Mouse (Mus musculus): ENCODE measurements at regions not wholly inside any gene's neighbourhood (a gene's known extent, or its start where the extent isn't known, plus 50 kb on each side); places are given as distances from the start of the nearest gene placed in this dataset.

DNA sequence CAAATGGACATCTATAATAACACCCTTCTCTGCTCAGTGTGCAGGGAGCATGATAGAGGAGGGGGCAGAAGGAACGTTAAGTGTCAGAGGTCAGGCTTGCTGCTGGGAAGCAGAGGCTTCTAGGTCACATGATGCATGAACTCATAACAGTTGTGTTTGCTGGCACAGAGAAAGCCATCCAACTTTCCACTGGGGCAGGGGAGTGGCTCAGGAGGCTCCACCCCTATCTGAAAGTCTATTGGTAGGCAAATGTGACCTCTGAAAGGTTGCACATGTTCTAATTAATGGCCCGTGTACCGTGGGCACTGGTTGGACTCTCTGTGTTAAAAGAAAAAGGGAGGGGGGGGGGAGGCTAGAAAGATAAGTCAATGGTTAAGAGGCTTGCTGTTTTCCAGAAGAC is 224.6 kb downstream of the Slc16a7 start:
- no peak for DNase-seq (ENCODE audit: low spot score)

DNA sequence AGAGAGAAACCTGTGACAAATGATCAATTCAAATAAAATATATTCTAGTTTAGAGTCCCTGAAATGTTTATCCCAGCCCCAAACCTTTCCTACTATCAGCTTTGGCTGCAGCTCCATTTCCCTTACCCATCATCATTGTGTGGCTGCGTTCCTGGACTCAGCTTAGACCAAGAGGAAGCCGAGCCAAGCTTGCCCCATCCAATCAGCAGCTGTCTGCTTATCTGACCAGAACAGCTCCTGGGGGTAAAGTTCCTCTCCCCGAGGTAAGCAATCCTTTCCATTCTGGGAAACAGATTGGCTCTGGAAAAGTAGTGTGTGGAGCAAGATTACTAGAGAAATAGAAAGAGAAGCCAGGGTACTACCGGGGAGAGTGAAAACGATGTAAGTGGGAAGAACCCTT is 228.2 kb downstream of the Slc16a7 start:
- no peak for DNase-seq (ENCODE audit: low spot score)

DNA sequence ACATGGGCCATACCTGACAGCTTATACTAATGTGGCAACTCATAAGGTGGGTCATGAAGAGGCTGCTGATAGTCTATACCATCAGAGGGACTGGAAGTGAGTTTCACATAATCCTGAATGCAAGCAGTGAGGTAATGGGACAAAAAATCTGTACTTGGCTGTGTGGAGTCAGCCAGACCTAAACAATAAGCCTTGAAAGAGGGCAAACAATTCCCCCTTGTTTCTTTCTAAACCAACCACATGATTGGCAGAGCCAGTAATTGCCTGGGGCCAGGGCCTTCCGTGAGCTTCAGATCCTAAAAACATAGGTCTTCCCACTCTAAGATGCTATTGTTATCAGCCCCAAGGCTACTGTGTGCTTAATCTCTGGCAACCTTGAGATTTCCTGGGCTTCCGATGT is 240.5 kb downstream of the Slc16a7 start:
- no peak for DNase-seq (ENCODE audit: low spot score)

DNA sequence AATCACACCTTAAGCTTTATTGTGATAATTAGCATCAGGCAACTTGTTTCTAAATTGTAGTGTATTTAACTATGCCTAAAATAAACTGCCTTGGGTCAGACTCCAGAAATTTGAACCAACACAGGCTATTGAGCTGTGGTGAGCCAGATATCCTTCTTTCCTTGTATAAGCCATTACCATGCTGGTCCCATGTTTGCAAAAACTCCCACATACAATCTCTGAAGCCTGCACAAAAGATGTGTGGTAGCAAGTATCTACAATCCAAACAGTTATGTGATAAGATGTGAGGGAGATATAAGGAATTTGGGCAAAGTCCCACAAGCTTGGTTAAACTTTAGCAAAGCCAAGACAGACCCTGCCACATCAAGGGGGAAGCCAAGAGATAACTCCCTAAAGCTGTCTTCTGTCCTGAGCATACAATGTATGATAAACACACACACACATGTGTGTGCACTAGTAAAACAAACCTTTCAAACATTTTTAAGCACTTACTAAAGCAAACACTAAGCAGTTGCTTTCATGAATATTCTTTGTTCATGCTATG is 242.0 kb downstream of the Slc16a7 start:
- no peak for DNase-seq (ENCODE audit: low spot score)

DNA sequence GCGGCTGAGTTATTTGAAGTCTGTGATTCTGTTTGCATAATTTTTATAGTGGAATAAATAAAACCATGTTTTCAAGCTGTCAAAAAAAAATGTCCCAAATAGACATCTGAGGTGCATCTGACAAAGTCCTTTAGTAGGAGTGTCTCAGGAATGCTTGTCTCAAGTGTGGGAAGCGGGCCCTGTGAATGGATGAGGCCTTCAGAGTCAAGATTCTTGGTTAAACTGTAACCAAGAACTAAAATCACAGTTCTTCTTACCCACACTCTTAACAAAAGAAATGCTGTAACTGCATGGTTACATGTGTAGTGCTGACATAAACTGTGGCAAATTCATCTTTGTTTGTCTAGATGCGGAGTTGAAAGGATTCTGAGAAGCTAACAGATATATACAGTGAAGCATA is 242.9 kb downstream of the Slc16a7 start:
- DNase-seq (ENCODE audit: low spot score): no peak

DNA sequence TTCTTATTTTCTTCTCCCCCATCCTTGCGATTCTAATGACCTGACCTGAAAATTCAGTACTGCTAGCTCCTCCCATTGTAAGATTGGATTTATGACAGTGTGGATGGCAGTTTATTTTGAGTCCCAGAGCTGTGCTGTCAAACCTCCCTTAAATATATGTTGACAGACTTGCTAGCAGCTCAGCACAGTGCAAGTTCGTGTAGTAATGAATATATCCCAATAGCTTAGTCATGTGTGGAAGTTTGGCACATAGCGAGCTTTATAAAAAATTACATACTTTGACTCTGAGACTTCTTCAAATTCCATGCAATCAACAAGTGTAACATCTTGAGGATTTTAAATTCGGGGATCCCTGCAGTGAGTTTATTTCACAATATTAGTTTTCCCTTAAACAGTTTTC is 243.5 kb downstream of the Slc16a7 start:
- no peak for DNase-seq (ENCODE audit: low spot score)

DNA sequence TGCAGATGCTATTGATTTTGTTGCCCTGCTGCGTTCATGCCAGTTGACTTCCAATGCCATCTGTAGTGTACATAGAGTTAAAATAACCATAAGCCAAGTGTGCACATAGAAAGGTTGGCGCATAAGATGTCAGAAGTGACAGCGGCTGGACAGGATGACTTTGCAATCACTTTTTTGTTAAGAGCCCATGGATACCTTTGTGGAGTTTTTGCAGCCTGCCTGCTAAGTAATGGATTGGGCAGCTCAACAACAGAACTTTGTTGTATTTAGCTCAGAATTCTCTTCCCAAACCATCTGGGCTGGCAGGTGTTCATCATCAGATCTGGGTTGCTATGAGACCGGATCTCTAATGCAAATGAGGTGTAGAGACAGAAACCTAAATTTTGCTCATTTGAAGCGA is 267.5 kb downstream of the Slc16a7 start:
- DNase-seq (ENCODE audit: low spot score): peak; percentile 13

DNA sequence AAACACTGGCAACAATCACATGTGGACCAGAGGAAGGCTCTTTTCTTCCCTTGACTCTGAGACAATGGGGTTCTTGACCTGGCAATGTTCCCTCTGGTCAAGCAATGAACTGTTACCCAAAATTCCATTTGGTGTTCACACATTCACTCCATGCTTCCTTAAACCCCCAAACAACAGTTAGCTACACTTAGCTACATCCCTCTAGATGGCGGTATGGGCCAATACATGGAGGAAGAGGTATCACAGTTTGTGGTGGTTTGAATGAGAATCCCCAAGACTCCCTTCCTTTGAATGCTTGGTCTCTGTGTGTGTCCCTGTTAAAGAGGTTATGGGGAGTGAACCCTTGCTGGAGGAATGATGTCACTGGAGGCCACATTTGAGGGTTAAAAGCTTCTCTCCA is 274.9 kb downstream of the Slc16a7 start:
- no peak for DNase-seq (ENCODE audit: low spot score)

DNA sequence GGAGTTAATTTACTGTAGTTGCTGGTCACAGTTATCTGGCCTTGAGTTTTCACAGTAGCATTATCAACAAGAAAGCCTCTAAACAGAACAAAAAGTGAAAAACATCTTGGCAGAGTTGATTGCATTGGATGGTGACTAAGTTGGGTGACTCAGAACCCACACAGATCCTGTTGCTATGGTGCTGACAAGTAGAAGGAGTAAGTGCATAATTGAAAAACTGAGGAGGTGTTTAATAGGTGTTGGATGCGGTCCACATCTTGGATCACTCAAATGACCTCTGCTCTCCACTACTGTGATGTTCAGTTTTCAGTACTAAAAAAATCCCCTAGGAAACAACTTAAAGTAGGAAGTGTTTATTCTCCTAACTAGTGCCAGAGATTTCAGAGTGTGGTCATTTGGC is 280.3 kb downstream of the Slc16a7 start:
- DNase-seq (ENCODE audit: low spot score): peak; percentile 10

DNA sequence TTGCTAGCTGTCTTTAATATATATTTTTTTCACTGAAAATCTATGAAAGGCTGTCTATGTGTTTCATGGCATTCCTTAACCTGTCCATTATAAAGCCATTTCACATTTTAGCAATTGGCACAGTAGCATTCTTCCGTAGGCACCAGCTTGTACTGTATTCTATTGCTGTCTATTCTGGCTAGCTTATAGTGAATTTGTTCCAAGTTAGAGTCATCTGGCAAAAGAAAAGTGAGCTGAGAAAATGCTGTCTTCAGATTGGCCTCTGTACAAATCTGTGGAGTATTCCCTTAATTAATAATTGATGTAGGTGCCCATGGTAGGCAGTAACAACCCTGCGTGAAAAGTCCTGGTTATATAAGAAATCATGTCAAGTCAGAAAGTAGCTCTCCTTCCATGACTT is 304.3 kb downstream of the Slc16a7 start:
- DNase-seq (ENCODE audit: low spot score): no peak

DNA sequence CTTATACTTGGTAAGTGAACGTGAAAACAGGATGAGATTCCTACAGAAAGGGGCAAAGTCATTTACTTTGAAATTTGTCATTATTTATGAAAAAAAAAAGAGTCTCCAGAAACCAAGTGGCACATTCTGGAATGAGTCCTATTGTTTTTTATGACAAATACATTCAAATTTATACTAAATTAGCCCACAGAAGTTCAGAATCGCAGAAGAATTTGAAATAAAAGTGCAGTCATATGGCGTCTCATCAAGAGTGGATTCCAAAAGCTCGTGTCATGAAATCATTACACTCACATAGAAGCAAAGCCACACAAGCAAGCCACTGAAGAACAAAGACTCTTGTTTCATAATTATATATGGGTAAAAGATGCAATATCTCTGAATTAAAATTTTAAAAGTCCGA is 316.9 kb downstream of the Slc16a7 start:
- DNase-seq (ENCODE audit: low spot score): no peak

DNA sequence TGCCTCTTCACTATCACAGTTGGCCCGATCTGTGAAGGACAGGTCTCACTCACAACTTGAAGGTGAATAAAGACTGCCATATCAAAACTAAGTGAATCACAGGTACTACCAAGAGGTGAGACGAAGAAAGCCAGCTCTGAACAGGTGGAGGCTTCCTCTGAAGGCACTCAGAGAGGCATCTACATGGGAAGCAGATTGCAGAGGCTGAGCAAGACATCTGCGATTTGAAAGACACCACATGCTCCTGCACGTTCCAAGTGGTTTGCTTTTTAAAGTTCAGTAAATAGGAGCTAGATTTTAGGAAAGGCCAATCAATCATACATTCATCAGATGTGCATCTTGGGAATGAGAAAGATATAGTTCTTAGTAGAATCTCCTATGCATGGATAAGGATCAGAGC is 319.0 kb downstream of the Slc16a7 start:
- DNase-seq (ENCODE audit: low spot score): no peak

DNA sequence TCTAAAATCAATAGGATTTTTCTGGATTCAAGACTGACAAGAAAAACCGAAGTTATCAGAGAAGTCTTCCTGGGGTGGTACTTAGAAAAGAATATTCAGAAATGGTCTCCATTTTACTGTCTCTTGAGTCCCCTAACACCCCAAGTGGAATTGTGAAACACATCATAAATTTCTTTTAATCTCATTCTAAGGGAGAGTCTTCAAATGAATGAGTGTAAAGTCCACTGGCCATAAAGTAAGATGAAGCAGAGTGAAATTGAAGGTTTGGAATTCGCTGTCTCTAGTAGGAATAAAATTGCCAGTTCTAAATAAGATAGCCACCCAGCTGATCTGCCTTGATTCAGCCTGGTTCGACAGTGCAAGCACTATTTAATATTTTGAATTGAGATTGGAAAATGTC is 350.0 kb downstream of the Slc16a7 start:
- no peak for DNase-seq (ENCODE audit: low spot score)

DNA sequence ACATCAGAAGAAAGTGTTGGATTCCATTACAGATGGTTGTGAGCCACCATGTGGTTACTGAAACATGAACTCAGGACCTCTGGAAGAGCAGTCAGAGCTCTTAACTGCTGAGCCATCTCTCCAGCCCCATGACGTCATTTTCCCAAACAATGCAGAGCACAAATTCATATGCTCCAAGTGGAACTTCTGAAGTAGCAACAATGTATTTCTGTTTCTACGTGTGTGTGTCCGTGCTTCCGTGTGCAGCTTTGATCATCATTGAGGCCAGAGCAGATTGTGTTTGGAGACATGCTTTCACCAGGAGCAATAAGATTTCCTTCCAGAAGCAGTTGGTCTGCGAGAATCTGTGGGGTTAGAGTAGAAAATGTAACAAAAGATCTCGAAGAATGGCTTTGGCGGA is 353.6 kb downstream of the Slc16a7 start:
- DNase-seq (ENCODE audit: low spot score): no peak

DNA sequence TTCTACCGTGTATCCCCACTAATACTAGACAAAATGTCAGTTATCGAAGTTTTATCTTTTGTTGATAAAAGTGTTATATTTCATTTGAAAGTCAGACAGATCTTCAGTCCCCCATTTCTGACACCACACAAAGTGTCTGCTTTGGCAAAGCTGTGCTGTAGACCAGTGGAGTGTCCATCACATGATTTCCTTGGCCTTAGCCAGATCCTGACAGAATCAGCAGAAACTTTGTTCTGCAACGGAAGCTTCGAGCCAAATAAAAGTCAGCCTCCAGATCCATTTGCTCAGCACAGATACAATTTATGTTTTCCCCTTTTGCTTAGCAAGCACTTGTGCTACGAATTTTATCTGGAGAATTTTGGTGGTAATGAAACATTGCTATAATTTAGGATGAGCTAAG is 360.9 kb downstream of the Slc16a7 start:
- no peak for DNase-seq (ENCODE audit: low spot score)

DNA sequence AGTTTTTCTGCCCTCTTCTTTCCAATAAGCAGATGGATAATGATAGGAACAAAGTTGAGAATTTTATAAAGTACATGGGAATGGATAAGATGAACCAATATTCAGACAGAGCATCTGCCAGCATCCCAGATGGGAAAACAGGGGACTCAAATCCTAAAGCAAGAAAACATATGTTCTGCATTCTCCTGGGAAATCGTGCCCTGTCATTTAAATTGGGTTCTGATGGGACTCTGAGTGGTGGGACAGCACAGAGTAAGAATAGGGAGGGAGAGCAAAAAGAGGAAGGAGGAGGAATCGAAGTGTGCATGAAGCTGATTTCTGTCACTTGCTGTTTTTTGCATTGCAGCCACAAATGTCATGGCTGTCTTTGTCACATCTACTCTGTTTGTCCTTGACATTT is 362.4 kb downstream of the Slc16a7 start:
- DNase-seq (ENCODE audit: low spot score): no peak
